In the genomic region with DNA sequence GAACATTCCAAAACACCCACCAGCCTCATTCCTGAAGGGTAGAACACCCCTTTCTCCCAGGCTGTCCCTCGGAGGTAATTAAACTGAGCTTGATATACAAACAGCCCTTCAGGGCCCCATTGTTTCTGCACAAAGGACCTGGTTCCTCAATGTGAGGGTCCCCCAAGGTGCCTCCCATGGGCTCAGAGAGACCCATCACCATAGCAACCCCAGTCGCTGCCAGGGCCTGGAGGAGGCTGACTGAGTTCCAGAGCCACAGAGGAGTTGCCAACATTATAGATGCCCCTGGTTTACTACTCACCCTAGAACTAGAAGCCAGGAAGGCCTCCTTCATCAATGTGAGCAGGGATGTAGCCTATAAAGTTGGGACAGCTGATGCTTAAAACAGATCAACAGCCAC, we compare ENCODE assay signal across 13 mouse cellular contexts. TPM values are rescaled to one million over a fixed set of nuclear protein-coding genes. Genes with fewer than 3 reads are reported as not detected.
DNase-seq lines count a peak whose midpoint lies in the region; ATAC-seq and TF ChIP-seq lines count a peak whose summit lies in the region.
"Had no signal": no experiment of that assay in that cellular context is flagged by ENCODE, and none has a peak within 500 bp of the region (broad histone marks: within the 10 kb centered on the region; RNA-seq: fewer than 3 reads in every experiment).

No protein-coding gene starts in this region.

- no peak overlapping the region for H3K27ac ChIP-seq in forebrain, embryonic 11.5 days (ENCODE audit: low read depth, low read length)
- H3K27ac ChIP-seq in hindbrain, embryonic 14.5 days: no peak overlapping the region
- H3K27ac ChIP-seq in midbrain, postnatal 0 days (ENCODE audit: low read depth, low read length): no peak overlapping the region
- H3K27ac ChIP-seq: left cerebral cortex, adult 2 months; limb, embryonic 15.5 days; lung, embryonic 15.5 days had no signal

- H3K4me3 ChIP-seq in forebrain, embryonic 11.5 days (ENCODE audit: low read depth, low read length): no peak overlapping the region
- no peak overlapping the region for H3K4me3 ChIP-seq in hindbrain, embryonic 14.5 days (replicated peaks; ENCODE audit: low read length)
- no peak overlapping the region for H3K4me3 ChIP-seq in midbrain, postnatal 0 days (ENCODE audit: low read depth, low read length)
- H3K4me3 ChIP-seq: left cerebral cortex, adult 2 months; limb, embryonic 15.5 days; lung, embryonic 15.5 days had no signal

- TF ChIP-seq POLR2A in brain, embryonic 14.5 days (IDR thresholded peaks at IDR 0.05; ENCODE audit: borderline replicate concordance, extremely low read depth, insufficient read depth, insufficient read length, poor library complexity, severe bottlenecking): no peak

- no peak overlapping the region for H3K9ac ChIP-seq in forebrain, embryonic 11.5 days (ENCODE audit: low read length)
- no peak overlapping the region for H3K9ac ChIP-seq in hindbrain, embryonic 14.5 days
- H3K9ac ChIP-seq in midbrain, postnatal 0 days (replicated peaks; ENCODE audit: low read length, poor library complexity, severe bottlenecking): no peak overlapping the region
- H3K9ac ChIP-seq: limb, embryonic 15.5 days; lung, embryonic 15.5 days had no signal

- no peaks in the 10 kb centered on the region for H3K9me3 ChIP-seq in forebrain, embryonic 11.5 days (ENCODE audit: control insufficient read depth, low read length)
- H3K9me3 ChIP-seq in hindbrain, embryonic 14.5 days (ENCODE audit: control insufficient read depth, low read length): no peaks in the 10 kb centered on the region
- H3K9me3 ChIP-seq in midbrain, postnatal 0 days (ENCODE audit: low read length): no peaks in the 10 kb centered on the region
- H3K9me3 ChIP-seq: limb, embryonic 15.5 days; lung, embryonic 15.5 days had no signal

- peak; percentile 87 for DNase-seq in brain, embryonic 14.5 days (ENCODE audit: low read depth)
- peak; percentile 66 for DNase-seq in forebrain, embryonic 11.5 days (ENCODE audit: low spot score)
- no peak for DNase-seq in hindbrain, embryonic 14.5 days (ENCODE audit: low spot score)
- DNase-seq in midbrain, postnatal 0 days (ENCODE audit: low spot score): peak; percentile 44
- no peak for DNase-seq in kidney, adult 11 months
- no peak for DNase-seq in cerebellum, postnatal 14 days
- DNase-seq: adrenal gland, postnatal 10 days; gastrocnemius, postnatal 36 days had no signal

- 8% methylated on average over 2 of the region's 2 CpGs for WGBS in forebrain, embryonic 11.5 days
- WGBS in hindbrain, embryonic 14.5 days: 11% methylated on average over 2 of the region's 2 CpGs
- WGBS in midbrain, postnatal 0 days: 10% methylated on average over 2 of the region's 2 CpGs

- H3K36me3 ChIP-seq in forebrain, embryonic 11.5 days (ENCODE audit: control insufficient read depth, insufficient read depth, low read length): no peaks in the 10 kb centered on the region
- H3K36me3 ChIP-seq in hindbrain, embryonic 14.5 days (replicated peaks; ENCODE audit: control insufficient read depth, insufficient read depth): no peaks in the 10 kb centered on the region
- no peaks in the 10 kb centered on the region for H3K36me3 ChIP-seq in midbrain, postnatal 0 days (ENCODE audit: insufficient read depth, low read length)
- H3K36me3 ChIP-seq: limb, embryonic 15.5 days; lung, embryonic 15.5 days had no signal

- ATAC-seq in forebrain, embryonic 11.5 days (replicated peaks; ENCODE audit: low FRiP score): peak; percentile 63; the same call in 1 of the 2 replicates
- 0 out of 2 replicates have a peak, but pooled peaks have one; percentile 24 for ATAC-seq in hindbrain, embryonic 14.5 days (ENCODE audit: low FRiP score)
- ATAC-seq in midbrain, postnatal 0 days (ENCODE audit: low FRiP score): no peak
- ATAC-seq in megakaryocyte progenitor cell, adult 5-6 weeks (replicated peaks; ENCODE audit: poor library complexity): no peak

- no peaks in the 10 kb centered on the region for H3K27me3 ChIP-seq in forebrain, embryonic 11.5 days (ENCODE audit: control insufficient read depth, insufficient read depth, low read length)
- H3K27me3 ChIP-seq in hindbrain, embryonic 14.5 days (ENCODE audit: control insufficient read depth, insufficient read depth, low read length): no peaks in the 10 kb centered on the region
- no peaks in the 10 kb centered on the region for H3K27me3 ChIP-seq in midbrain, postnatal 0 days (ENCODE audit: insufficient read depth, low read length)
- H3K27me3 ChIP-seq: CH12.LX; limb, embryonic 15.5 days; lung, embryonic 15.5 days had no signal

- no peak overlapping the region for H3K4me2 ChIP-seq in forebrain, embryonic 11.5 days (ENCODE audit: low read depth, low read length, severe bottlenecking)
- no peak overlapping the region for H3K4me2 ChIP-seq in hindbrain, embryonic 14.5 days (replicated peaks)
- H3K4me2 ChIP-seq in midbrain, postnatal 0 days (ENCODE audit: low read depth, low read length, poor library complexity, severe bottlenecking): no peak overlapping the region
- H3K4me2 ChIP-seq: limb, embryonic 15.5 days; lung, embryonic 15.5 days had no signal

- no peak for TF ChIP-seq CTCF in brain, embryonic 14.5 days (IDR thresholded peaks at IDR 0.05; ENCODE audit: borderline replicate concordance, extremely low read depth, insufficient read depth, insufficient read length)
- TF ChIP-seq CTCF in midbrain, postnatal 0 days (IDR thresholded peaks at IDR 0.05): no peak

- peaks cover 12% of the 10 kb centered on the region for H3K4me1 ChIP-seq in forebrain, embryonic 11.5 days (replicated peaks; ENCODE audit: control insufficient read depth, insufficient read depth, low read length)
- peaks cover 15% of the 10 kb centered on the region for H3K4me1 ChIP-seq in hindbrain, embryonic 14.5 days (replicated peaks; ENCODE audit: control insufficient read depth, insufficient read depth, low read length)
- H3K4me1 ChIP-seq in midbrain, postnatal 0 days (ENCODE audit: insufficient read depth, low read length): peaks cover 10% of the 10 kb centered on the region; the same call in 1 of the 2 replicates

RNA-seq across cellular contexts. Expression of a gene that starts 20.4 kb away (rescaled TPM):
- polyA plus RNA-seq in brain, embryonic 14.5 days (2012; rRNA removed): 17.6 and 21.3 TPM in 2 replicates
- polyA plus RNA-seq in forebrain, embryonic 11.5 days (2014; fragmentation: Nextera tagmentation; extraction: Ambion mirVana): 7.3 and 7.9 TPM in 2 replicates
- 2.4 and 2.7 TPM in 2 replicates for polyA plus RNA-seq in hindbrain, embryonic 14.5 days (2014; fragmentation: Nextera tagmentation; extraction: Ambion mirVana)
- total RNA-seq in midbrain, postnatal 0 days (2014; rRNA removed): 13.7 and 15.0 TPM in 2 replicates
- polyA plus RNA-seq in midbrain, postnatal 0 days (2015; fragmentation: Nextera tagmentation; extraction: Ambion mirVana): 0.60 and 0.79 TPM in 2 replicates
- total RNA-seq in megakaryocyte progenitor cell, adult 5-6 weeks (2015): 8.4 and 10.7 TPM in 2 replicates
- total RNA-seq in megakaryocyte progenitor cell, adult 5-6 weeks (2017): 4.4 and 6.6 TPM in 2 replicates
- total RNA-seq: CH12.LX had no signal

RNA-seq across cellular contexts. Expression of a gene that starts 44.4 kb away (rescaled TPM):
- 64.7 and 74.6 TPM in 2 replicates for polyA plus RNA-seq in brain, embryonic 14.5 days (2012; rRNA removed)
- polyA plus RNA-seq in forebrain, embryonic 11.5 days (2014; fragmentation: Nextera tagmentation; extraction: Ambion mirVana): 15.5 and 16.6 TPM in 2 replicates
- polyA plus RNA-seq in hindbrain, embryonic 14.5 days (2014; fragmentation: Nextera tagmentation; extraction: Ambion mirVana): 22.2 and 24.9 TPM in 2 replicates
- 43.4 and 47.6 TPM in 2 replicates for total RNA-seq in midbrain, postnatal 0 days (2014; rRNA removed)
- 21.5 and 22.5 TPM in 2 replicates for polyA plus RNA-seq in midbrain, postnatal 0 days (2015; fragmentation: Nextera tagmentation; extraction: Ambion mirVana)
- 7.1 and 7.4 TPM in 2 replicates for total RNA-seq in megakaryocyte progenitor cell, adult 5-6 weeks (2015)
- total RNA-seq in megakaryocyte progenitor cell, adult 5-6 weeks (2017): 19.7 and 20.5 TPM in 2 replicates

Comparison
In these comparisons a context has a peak if more than half of its experiments do, and no peak if none do; other contexts are left out.
1. DNase-seq: peak in brain, embryonic 14.5 days (single experiment), forebrain, embryonic 11.5 days (single experiment) and midbrain, postnatal 0 days (single experiment); none in hindbrain, embryonic 14.5 days (single experiment), kidney, adult 11 months (single experiment) and cerebellum, postnatal 14 days (0 of 2).
2. ATAC-seq: peak in forebrain, embryonic 11.5 days (single experiment) and hindbrain, embryonic 14.5 days (single experiment); none in midbrain, postnatal 0 days (single experiment) and megakaryocyte progenitor cell, adult 5-6 weeks (single experiment).